Mouse (Mus musculus) left cerebral cortex, adult 2 months (tissue): ENCODE results near the gene Clec16a. TPM values are rescaled to one million over a fixed set of nuclear protein-coding genes. Genes with fewer than 3 reads are reported as not detected.

Source experiments
- DNase-seq, 2 experiments: peaks; one replicate each; pipeline ENCODE4 v3.0.0; 2021 to 2022; ENCODE audit warnings: low spot score in 2 of 2, mixed read lengths in 1 of 2; ENCODE audit errors: extremely low spot score in 1 of 2
- H3K27ac ChIP-seq: fragments of 200-600 bp; 2 replicates; pipeline ENCODE4 v1.8.1; 2022
- H3K4me3 ChIP-seq: fragments of 200-600 bp; 2 replicates; pipeline ENCODE4 v1.8.1; 2022
- CTCF ChIP-seq: fragments of 200-600 bp; IDR thresholded peaks from 2 replicates; pipeline ENCODE4 v1.8.1; 2022; ENCODE audit warnings: antibody characterized with exemption, mild to moderate bottlenecking, moderate library complexity
- intact Hi-C: fragments of 180-260 bp; cut with DNase I; formaldehyde crosslinking; loops from one replicate; pipeline ENCODE4 v1.15.1; 2025
- total RNA-seq, 2 experiments: library from RNA; stranded (reverse); gene quantifications; 2 replicates each; pipeline ENCODE4 v1.2.3; 2021

Clec16a gene
- total RNA-seq, 2 experiments from 2014 or later, result 105 to 106 TPM

DNA sequence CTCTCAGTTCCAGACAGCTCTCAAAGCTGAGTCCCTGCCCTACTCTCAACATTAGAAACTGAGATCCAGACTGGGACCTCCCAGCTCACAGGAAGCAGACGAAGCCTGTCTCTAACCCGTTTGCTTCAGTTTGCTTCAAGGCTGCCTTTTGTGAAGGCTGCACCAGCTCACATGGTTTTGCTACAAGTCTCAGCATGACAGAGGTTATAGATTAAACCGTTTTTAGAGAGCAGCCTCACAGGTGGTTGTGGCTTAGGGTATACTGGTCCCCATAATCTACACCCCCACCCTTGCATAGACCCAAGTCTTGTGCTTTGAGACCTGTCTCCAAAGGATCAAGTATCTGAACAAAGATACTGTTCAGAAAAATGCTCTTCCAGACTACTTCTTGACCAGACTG, 154.2 kb downstream of the Clec16a start:
- TF ChIP-seq CTCF, result no peak
- intact Hi-C loops, result no loop called here
- H3K4me3 ChIP-seq, result no peak overlapping the region
- DNase-seq, result no peak
- H3K27ac ChIP-seq, result no peak overlapping the region

DNA sequence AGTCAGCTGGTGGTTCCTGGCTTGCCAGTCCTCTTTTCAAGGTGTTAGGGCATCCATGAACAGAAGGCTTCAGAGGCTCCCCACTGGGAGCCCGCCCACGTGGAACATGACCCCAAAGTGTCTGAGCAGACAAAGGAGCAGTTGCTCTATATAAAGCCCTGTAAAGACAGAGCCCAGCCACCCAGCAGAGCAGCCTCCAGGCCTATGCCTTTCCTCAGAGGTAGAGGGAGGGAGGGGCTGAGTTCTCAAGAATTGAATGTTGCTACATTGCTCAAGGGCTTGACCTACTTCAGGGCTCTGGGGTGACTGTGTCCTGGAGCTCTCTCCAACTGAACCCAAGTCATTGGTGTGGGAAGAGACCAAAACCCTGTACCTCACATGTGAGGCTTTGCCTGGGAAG, 155.0 kb downstream of the Clec16a start:
- intact Hi-C loops, result no loop called here
- TF ChIP-seq CTCF, result no peak
- no peak for DNase-seq
- H3K4me3 ChIP-seq, result no peak overlapping the region
- no peak overlapping the region for H3K27ac ChIP-seq

DNA sequence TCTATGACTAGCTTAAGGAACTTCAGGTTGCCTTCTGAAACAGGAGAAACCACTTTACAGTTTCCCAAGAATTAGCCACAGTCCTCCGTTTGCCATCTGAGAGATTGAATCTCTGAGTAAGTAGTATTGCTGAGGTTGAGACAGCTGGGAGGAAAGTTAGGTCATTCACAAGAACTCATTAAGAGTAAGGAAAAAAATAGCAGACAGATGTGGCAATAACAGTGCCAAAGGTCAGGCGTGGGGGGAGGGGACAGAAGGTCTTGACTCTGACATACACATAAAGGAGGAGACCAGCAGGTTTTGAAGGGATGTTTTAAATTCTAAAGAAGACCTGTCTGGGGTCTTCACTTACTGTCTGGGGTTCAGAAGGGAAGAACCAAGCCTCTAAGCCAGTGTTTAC, 157.3 kb downstream of the Clec16a start:
- H3K27ac ChIP-seq, result no peak overlapping the region
- no peak for TF ChIP-seq CTCF

DNA sequence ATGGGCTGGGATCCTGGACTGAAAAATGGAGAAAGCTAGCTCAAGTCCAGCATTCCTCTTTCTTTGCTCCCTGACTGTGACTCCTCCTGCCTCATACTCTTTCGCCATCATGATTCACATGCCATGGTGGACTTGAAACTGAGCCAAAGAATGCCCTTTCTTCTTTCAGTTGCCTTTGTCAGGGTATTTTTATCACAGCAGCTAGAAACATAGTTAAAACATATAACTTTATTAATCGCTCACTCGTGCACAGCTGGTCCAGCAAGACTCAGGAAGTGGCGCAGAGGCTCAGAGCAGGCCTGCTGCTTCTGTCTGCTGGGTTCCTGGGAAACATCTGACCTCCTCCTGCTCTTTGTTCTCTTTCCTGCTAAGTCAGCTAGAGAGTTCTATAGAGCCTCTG, 158.8 kb downstream of the Clec16a start:
- TF ChIP-seq CTCF, result no peak
- H3K4me3 ChIP-seq, result no peak overlapping the region
- intact Hi-C loops, result no loop called here
- no peak overlapping the region for H3K27ac ChIP-seq
- no peak for DNase-seq

More for the DNA sequence above, 157.3 kb downstream of the Clec16a start:
- no peak overlapping the region for H3K4me3 ChIP-seq
- intact Hi-C loops, result no loop called here
- DNase-seq, result no peak

DNA sequence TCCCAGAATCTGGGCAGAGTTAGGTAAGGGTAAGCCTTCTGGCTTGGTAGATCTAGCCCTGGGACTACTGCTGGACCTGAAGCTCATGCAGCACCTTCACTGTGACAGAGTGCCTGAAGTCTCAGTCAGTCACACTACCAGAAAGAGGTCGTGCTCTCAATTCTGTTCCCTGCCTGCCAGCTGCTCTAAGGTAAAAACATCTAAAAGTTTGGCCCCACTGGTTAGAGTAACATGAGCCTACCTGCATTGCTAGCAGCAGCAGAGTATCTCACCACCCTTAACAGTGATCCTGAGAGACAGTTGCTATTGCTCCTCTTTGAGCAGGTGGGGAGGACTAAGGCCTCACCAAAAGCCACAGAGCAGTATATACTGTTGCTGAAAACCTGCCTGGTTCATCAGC, 160.3 kb downstream of the Clec16a start:
- Histone ChIP-seq H3K27ac (no peak overlapping the region), H3K4me3 (no peak overlapping the region)
- DNase-seq, result no peak
- no peak for TF ChIP-seq CTCF
- intact Hi-C loops, result no loop called here

DNA sequence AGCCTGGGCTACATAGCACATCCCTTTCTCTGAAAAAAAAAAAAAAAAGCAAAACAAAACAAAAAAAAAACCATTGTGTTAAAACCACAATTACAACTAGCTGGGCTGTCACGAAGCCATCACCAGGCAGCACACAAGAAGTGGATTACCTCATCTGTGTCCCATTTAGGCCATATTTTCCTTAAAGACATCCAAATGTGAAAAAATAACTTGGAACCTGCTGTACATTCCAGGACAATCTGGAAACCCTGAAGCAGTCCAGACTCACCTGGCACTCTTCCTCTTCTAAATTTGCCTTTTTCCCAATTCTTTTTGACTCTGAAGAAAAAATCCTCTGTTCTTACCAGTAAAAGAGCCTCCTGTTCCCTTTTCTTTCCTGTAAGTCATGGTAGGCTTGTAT, 166.4 kb downstream of the Clec16a start:
- no peak overlapping the region for H3K27ac ChIP-seq
- intact Hi-C loops, result no loop called here
- TF ChIP-seq CTCF, result no peak
- H3K4me3 ChIP-seq, result no peak overlapping the region
- DNase-seq, result no peak

DNA sequence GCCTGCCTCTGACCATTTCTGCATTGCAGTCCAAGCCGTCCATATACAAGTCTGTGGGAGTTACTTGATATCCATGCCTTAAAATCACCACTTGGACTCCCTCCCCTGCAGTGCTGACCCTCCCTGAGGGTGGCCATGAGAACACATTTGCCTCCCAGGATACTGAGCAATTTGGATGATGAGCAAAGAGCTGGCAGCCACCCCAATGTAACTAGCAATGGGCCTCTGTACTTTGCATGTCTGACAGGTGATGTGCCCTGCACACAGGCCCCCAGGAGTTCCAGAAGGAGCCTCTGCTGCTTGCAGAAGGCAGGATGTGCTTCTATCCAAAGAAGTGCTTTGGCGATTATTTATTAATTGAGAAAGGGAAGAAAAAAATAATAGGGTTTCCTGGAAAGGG, 167.9 kb downstream of the Clec16a start:
- no peak for TF ChIP-seq CTCF
- H3K27ac ChIP-seq, result no peak overlapping the region
- DNase-seq, result no peak
- intact Hi-C loops, result no loop called here
- H3K4me3 ChIP-seq, result no peak overlapping the region

DNA sequence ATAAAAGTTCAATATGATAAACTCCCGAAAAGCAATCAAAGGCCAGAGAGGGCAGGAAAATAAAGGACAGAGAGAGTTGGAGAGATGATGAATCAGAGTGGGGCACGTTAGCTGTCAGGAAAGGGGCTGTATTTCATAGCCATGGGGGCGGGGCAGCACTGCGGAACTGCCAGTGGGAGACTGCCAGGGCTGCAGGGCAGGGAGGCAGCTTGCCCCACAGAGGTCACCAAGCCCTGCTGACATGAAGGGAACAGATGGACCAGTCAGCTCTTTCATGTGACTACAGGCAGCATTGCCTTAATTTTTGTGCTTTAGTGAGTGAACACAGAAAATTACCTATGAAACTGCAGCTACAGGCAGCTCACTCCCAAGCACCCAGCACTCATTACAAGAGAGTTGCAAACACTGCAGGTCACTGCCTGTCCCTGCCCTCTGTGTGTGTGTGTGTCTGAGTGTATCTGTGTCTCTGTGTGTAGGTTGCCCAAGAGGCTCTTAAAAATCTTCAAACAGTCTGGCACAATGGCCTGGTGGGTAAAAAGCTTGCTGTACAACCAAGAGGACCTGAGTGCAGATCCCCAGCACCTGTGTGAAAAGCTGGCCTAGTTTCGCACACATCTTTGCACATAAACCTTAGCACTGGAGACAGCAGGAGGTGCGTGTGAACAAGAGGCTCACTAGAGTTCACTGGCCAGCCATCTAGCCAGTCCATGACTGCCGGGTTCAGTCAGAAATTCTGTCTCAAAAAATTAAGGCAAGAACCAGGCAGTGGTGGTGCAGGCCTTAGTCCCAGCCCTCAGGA, 168.5 kb downstream of the Clec16a start:
- Histone ChIP-seq H3K4me3 (no peak overlapping the region), H3K27ac (no peak overlapping the region)
- no peak for TF ChIP-seq CTCF
- intact Hi-C loops, result no loop called here
- DNase-seq, result no peak

DNA sequence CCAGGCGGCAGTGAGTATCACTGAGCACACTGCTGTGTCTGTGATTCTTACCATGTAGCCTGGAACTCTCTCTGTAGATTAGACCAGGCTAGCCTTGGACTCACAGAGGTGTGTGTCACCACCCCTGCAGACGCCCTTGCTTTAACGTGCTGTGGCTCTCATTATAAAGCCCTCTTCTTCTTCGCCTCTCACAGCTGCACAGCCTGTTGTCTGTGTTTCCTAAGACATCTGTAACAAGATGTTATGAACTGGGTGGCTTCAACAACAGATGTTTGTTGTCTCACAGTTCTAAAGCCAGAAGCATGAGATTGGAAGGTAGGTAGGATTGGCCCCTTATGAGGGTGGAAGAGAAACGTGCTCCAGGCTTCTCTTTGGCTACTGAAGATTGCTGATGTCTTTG, 170.1 kb downstream of the Clec16a start:
- TF ChIP-seq CTCF, result no peak
- Histone ChIP-seq H3K4me3 (no peak overlapping the region), H3K27ac (no peak overlapping the region)
- intact Hi-C loops, result no loop called here
- no peak for DNase-seq

DNA sequence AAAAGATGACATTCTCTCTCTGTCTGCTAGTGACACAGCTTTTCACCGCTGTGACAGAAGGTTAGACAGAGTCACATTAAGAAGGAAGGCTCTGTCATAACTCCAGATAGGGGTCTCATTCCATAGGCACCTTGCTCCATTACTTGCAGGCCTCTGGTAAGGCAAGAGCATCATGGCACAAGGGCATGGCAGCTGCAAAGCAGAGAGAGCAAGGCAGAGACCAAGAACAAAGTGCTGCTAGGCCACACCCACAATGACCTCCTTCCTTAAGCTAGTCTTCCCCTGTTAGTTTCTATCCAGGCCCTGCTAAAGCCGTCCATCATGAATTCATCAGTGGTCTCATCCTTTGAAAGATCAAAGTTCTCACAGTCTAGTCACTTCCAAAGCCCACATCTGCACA, 170.5 kb downstream of the Clec16a start:
- H3K27ac ChIP-seq, result no peak overlapping the region
- DNase-seq, result no peak
- TF ChIP-seq CTCF, result no peak
- intact Hi-C loops, result no loop called here
- H3K4me3 ChIP-seq, result no peak overlapping the region

DNA sequence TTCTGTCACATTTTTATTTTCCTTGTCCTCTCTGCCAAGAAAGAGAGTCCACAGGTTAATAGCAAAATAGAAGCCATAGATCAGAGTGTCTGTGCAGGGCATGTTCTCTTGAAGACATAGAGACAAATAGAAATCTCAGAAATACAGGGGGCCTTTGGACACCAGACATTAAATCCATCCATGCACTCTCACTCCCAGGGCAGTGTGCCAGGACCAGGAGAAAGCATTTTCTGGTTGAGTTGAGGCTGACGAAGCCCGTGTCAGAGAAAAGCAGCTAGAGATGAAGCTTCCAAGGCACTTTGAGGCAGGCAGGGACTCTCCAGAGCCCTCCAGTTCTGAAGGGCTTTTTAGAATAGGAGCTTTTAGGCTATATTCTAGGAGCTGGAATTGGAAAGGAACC, 171.6 kb downstream of the Clec16a start:
- no peak overlapping the region for H3K27ac ChIP-seq
- DNase-seq, result no peak
- intact Hi-C loops, result no loop called here
- no peak for TF ChIP-seq CTCF
- no peak overlapping the region for H3K4me3 ChIP-seq

DNA sequence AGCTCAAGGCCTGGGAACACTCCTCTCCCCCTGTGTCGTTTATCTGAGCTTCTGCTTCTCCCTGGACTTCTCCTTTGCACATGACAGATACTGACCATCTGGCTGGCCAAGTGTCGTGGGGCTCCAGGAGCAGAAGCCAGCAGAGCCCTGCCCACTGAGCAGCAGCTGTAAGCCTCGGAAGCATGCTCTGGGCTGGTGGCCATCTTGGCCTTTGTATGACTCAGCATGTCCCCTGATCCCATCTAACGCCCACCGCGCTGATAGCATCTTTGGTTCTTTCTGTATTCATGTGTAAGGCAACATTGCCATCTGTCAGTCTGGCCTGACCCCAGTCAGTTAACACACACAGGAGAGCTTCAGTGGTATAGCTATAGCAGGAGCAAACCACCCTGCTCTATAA, 174.8 kb downstream of the Clec16a start:
- H3K27ac ChIP-seq, result no peak overlapping the region
- DNase-seq, result no peak
- intact Hi-C loops, result no loop called here
- no peak for TF ChIP-seq CTCF
- H3K4me3 ChIP-seq, result no peak overlapping the region

DNA sequence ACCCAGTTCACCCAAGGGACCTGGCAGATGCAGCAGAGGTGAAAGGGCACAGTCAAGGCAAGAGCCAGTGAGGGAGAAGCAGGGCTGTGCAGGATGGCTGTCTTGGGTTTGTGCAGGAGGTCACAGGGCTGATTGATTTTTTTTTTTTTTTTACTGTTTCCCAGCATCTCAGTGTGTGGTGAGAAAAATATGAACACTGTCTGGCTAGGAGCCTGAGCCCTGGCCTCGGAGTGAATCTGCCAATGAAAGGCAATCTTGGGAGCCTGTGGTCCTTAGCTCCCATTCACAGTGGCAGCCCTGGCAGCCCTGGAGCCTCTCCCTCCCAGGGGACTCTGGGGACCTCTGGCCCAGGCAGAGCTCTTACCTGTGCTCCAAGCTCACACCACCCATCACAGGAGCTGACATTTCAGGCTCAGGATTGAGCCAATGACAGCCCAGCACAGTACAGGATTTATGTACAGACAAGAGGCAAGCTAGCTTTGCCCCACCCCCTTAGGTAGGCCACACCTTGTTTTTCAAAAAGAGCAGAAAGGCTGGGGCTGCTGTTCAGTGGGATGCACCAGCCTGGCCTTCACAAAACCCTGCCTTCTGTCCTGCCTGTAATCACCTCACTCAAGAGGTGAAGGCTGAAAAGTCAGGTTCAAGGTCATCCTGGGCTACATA, 177.9 kb downstream of the Clec16a start:
- intact Hi-C loops, result no loop called here
- Histone ChIP-seq H3K4me3 (no peak overlapping the region), H3K27ac (no peak overlapping the region)
- DNase-seq, result no peak
- TF ChIP-seq CTCF, result no peak
